Mouse (Mus musculus) cerebellum, adult (tissue): ENCODE measurements at regions not wholly inside any gene's neighbourhood (a gene's known extent, or its start where the extent isn't known, plus 50 kb on each side); places are given as distances from the start of the nearest gene placed in this dataset.
"Not testable (repeated sequence)": the region's sequence is repeated elsewhere in the genome, so short reads cannot be mapped to it uniquely, and the experiment has no call there.

Experiments
- ATAC-seq: cut with Nextera tagmentation; 2 replicates; pipeline ENCODE4 v1.9.2; 2017; ENCODE audit warnings: mild to moderate bottlenecking, moderate library complexity, mixed read lengths; ENCODE audit not compliant: insufficient number of reproducible peaks, low FRiP score, low TSS enrichment

DNA sequence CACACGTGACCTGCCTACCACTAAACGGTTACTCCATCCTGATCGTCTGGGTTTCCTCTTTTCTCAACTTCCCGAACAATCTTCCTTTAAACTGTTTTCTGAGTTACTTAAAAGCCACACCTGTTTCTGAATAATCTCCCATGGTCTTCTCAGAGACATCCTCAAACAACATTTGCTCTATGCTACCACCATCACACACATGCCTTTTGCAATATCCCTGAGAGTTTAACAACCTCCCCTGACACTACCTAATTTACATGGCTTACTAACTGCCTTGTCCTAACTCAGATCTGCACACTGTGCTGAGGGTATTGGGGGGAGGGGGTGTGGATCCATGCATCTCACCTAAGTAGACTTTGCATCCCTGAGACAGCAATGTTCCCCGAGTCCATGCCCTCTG, 178.6 kb downstream of the Gxylt1 start:
- ATAC-seq: no peak

GRCm38 (mm10) chr15:93095224-93095623, 179.8 kb downstream of the Gxylt1 start:
- no peak for ATAC-seq

GRCm38 (mm10) chr15:93094202-93095135, 180.5 kb downstream of the Gxylt1 start:
- ATAC-seq: no peak

GRCm38 (mm10) chr15:93091396-93091795, 183.6 kb downstream of the Gxylt1 start:
- no peak for ATAC-seq

GRCm38 (mm10) chr15:93089347-93089746, 185.6 kb downstream of the Gxylt1 start:
- no peak for ATAC-seq

DNA sequence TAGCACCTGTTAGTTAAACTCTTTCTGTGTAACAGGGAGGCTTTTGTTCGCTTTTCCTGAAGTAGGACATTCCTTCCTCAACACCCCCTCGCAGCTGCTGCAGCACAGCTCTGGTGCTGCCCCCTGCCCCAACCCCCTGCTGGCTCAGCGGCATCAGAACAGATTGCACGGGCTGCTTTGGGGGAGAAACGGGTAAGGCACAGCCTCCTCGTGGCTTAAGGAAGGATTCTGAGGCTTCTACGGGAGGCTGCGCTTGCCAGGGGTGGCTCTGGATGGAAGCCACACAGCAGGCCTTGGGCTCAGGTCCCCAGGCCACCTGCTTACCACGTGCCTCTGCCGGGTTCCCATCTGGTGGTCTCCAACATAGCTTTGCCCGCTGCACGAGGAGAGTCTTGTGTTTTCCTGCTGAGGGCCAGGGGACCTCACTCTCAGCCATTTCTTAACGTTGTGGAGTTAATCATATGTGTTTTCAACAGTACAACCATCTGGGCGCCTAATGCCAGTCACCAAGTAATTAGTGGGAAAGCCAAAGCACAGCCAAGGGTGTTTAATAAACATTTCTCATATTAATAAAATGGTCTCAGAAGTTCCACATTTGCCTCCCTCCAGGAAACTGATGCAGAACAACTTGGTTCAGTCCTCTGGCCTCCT, 189.9 kb downstream of the Gxylt1 start:
- ATAC-seq: no peak

DNA sequence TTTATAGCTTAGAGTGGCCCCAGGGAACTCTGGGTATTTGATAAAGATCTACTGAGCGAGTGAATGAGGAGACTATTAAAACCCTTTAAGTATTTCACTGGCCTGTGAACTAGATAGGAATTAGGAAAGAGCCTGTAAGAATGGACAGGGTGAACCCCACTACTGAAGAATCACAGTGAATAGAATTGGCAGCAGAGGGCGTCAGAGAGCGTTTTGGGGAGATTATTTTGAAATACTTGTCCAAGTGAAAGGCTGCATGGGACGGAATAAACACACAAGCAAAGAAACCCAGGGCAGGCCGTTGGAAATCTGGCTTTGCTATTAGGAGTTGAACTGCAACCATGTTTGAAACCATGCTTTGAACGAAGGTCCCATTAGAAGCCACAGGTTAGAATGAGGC, 200.9 kb downstream of the Gxylt1 start:
- no peak for ATAC-seq

GRCm38 (mm10) chr15:93062213-93063131, 212.5 kb downstream of the Gxylt1 start:
- no peak for ATAC-seq

- ATAC-seq: no peak
Observed at GRCm38 (mm10) chr15:93053471-93053870, 221.5 kb downstream of the Gxylt1 start.

DNA sequence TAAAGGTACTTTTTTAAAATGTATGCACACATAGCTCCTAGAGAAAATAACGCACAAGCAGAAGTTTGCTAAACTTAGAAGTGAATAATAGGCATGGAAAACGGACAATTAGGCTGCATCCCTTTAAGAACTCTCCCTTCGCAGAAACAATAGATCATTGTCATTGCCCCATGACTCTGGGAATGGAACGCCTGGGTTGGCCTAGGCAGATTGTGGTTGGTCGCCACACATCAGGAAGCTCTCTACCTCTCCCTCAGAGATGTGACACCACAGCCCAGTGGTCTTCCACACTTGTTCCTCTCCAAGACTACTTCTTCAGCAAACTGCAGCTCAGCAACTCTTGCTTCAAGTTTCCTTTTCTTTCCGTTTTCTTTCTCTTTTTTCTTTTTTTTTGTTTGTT, 247.8 kb downstream of the Gxylt1 start:
- ATAC-seq: no peak

DNA sequence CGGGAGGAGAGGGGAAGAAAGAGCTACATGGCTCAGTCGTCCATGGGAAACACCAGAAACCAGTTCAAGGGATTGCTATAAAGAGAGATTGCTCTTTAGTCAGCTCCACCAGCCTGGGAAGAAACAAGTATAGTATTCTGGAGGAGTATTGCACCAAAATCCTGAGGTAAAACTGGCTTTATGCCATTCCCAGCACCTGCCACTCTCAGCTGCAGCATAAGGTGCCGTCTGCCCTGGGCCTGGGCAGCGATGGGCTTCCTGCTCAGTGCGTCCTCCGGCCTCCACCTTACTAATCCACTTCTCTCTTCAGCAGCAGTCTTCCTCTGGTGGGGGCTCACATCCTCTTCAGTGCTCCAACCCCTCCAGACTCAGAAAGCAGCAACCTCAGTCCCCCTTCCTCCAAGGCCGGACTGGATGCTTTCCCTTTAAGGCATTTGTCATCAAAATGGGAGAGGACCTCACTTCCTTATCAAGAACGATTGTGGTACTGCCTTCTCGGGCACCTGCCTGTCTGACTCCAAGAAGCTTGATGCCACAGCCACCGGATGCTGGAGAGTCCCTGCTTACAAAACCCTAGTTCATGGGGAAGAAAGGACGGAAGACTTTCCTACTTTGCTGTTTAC, 248.4 kb downstream of the Gxylt1 start:
- ATAC-seq: no peak

GRCm38 (mm10) chr15:93025791-93026190, 249.2 kb downstream of the Gxylt1 start:
- no peak for ATAC-seq

DNA sequence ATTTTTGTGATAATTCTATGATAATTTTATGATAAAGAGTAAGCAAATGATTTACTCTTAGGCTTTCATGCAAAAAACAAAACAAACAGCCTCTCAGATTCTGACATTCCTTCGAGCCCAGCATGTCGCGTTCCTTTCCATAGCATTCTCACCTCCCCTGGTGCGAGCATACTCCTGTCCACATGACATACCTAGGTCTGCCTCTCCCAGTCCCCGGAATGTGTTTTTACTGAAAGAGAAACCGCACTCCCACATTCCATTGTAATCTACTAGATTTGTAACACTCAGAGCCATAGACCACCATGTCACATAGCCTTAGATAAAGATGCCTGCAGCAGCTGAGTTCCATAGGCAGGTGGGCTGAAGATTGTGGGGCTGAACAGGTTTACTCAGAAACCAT, 250.8 kb downstream of the Gxylt1 start:
- no peak for ATAC-seq

GRCm38 (mm10) chr15:93011166-93011565, 263.8 kb downstream of the Gxylt1 start:
- ATAC-seq: no peak

GRCm38 (mm10) chr15:93010629-93011028, 264.4 kb downstream of the Gxylt1 start:
- ATAC-seq: no peak

DNA sequence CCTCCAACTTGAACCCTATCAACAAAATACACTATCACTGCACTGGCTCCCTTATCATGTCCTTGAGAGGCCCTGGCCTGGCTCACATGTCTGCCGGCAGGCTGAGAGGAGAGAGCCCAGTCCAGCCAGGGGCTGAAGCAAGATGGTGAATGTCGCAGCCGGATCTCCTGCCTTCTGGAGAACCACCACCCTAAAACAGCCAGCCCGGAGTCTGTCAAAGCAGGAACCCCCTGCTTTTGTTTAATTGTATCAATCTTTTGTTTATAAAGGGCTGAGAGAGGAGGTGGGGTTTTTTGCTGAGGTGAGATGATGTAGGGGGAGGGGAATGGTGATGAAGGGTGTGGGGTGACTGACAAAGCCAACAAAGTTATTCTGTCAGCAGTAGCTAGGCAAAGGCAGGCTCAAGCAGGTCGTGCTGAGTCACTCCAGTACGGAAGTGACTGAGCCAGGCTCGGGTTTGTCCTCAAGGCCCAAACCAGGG, 269.2 kb downstream of the Gxylt1 start:
- no peak for ATAC-seq

DNA sequence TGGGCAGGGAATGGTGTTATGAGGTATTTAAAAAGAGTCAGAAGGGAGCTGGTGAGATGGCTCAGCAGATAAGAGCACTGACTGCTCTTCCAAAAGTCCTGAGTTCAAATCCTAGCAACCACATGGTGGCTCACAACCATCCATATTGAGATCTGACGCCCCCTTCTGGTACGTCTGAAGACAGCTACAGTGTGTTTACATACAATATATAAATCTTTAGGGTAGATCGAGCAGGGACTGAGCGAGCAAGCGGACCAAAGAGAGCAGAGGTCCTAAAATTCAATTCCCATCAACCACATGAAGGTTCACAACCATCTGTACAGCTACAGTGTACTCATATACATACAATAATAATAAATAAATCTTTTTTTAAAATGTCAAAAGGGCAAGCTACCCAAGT, 269.8 kb downstream of the Gxylt1 start:
- ATAC-seq: not testable (repeated sequence)

GRCm38 (mm10) chr15:93004551-93004950, 270.4 kb downstream of the Gxylt1 start:
- no peak for ATAC-seq

- no peak for ATAC-seq
Observed at GRCm38 (mm10) chr15:93003233-93003632, 271.7 kb downstream of the Gxylt1 start.
